Mouse (Mus musculus) forelimb bud, embryonic 11.5 days (tissue): ENCODE data around the gene Akap9.
A peak's percentile ranks its signal among the peaks of the same experiment; 100 is the strongest.
"Not testable (repeated sequence)": the region's sequence is repeated elsewhere in the genome, so short reads cannot be mapped to it uniquely, and the experiment has no call there.

ENCODE experiments used
- DNase-seq: peaks from one replicate; pipeline ENCODE4 v3.0.0-alpha.2; 2012; ENCODE audit warnings: low read depth, low spot score

Gene Akap9

DNA sequence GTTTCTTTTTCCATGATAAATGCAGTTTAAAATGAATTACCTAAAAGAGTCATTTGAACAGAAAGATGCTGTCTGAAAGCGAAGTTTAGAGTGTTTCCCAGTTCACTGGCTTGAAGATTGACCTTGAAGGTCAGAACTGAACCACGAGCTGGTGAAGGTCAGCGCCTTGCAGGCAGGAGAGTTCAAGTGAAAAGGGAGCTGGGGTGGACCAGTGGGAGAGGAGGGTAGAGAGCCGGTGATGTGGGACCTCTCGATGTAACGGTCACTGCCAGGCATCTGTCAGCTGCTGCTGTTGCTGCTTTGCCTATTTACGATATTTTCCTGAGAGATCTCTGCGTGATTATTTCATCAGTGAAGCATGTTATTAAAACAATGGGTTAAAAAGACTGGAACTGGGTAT lies 111.5 kb downstream of the Akap9 start:
- no peak for DNase-seq

- no peak for DNase-seq
These were observed 112.5 kb downstream of the Akap9 start for GRCm38 (mm10) chr5:4040372-4040771.

GRCm38 (mm10) chr5:4040922-4041321 lies 113.1 kb downstream of the Akap9 start:
- no peak for DNase-seq

- DNase-seq = no peak
These were observed 132.5 kb downstream of the Akap9 start for GRCm38 (mm10) chr5:4060313-4060712.

DNA sequence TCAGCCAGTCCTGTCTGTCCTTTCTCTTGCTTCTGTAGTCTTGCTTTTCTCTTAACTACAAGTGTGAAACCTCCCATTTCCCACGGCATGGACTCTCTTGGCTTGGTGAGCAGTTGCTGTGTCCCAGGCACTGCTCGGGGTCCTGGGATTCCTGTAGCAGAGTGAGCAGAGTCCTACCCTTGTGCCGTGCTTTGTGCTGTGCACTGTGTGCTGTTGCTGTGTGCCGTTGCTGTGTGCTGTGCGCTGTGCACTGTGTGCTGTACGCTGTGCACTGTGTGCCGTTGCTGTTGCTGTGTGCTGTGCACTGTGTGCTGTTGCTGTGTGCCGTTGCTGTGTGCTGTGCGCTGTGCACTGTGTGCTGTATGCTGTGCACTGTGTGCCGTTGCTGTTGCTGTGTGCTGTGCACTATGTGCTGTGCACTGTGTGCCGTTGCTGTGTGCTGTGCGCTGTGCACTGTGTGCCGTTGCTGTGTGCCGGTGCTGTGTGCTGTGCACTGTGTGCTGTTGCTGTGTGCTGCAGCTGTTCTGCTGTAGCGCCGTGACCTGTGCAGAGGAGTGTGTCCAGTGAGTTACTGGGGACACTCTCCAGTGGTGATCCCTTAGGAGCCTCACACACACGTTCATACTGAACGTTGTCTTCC lies 138.7 kb downstream of the Akap9 start:
- DNase-seq = no peak

- no peak for DNase-seq
These were observed 139.3 kb downstream of the Akap9 start for GRCm38 (mm10) chr5:4067203-4067602.

GRCm38 (mm10) chr5:4079086-4079485 lies 151.2 kb downstream of the Akap9 start:
- DNase-seq = no peak

DNA sequence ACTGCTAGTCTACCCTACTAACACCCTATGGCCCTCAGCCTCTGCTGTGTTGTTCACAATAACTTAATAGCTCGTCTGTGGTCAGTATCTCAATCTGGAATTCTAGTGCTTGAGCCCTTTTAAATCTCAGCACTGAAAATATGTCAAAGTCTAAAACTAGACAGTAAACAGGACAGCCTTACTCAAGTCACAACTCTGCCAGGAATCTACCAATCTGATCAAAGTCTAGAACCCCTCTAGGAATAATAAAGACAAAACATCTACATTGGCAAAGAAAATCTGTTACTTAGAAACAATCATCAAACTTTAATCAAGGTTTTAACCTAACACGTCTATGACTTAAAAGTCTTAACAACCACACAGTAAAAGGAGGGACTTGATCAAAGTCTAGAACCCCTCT lies 153.0 kb downstream of the Akap9 start:
- DNase-seq = no peak

DNA sequence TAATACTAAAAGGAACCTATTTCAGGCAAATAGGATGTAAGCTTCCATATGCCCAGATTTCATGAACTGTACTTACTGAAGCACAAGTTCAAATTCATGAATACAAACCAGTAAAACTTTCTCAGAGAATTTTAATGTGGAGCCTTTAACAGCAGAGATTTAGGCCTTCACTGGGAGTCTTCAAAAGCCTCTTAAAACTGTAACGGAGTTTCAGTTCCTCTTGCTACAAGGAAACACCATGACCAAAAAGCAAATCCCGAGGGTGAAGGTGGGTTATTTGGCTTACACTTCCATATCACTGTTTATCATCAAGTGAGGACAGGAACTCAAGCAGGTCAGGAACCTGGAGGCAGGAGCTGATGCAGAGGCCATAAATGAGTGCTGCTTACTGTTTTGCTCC lies 153.7 kb downstream of the Akap9 start:
- DNase-seq = no peak

DNA sequence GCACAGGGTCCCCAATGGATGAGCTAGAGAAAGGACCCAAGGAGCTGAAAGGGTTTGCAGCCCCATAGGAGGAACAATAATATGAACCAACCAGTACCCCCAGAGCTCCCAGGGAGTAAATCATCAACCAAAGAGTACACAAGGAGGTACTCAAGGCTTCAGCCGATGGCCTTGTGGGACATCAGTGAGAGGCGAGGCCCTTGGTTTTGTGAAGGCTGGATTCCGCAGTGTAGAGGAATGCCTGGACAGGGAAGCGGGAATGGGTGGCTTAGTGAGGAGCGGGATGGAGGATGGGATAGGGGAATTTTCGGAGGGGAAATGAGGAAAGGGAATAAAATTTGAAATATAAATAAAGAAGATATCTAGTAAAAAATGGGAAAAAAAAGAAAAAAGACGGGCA lies 157.1 kb downstream of the Akap9 start:
- DNase-seq = no peak

DNA sequence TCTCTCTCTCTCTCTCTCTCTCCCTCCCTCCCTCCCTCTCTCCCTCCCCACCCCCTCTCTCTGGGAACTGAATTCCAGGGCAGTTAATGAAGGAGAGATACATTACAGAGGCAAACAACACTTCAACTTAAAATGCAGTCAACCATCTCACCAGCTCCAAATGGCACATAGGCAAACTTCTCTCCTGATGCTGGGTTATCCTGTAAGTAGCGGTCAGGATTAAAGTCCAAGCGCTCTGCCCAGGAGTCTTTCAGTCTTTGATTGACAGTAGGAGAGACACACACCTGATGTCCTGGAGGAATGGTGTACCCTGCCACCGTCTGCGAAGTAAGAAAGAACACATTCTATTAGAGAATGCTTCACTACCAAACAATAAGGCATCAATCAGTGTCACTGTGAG lies 158.5 kb downstream of the Akap9 start:
- DNase-seq = no peak

- no peak for DNase-seq
These were observed 160.3 kb downstream of the Akap9 start for GRCm38 (mm10) chr5:4088190-4088589.

DNA sequence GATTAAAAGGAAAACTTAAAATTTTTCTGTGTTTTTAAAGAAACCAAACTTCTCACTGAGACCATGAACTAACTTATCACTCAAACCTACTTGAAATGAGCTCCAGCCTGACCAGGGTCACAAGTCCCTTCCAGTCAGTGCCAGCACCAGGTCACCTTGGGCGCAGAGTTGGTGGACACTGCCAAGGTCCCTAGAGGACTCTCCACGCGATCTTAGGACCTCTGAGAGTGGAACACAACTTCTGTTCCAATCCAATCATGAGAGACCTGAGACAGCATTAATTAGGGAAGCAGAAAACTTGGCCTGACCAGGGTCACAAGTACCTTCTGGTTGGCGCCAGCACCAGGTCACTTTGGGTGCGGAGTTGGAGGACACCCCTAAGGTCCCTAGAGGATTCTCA lies 166.6 kb downstream of the Akap9 start:
- DNase-seq = no peak

GRCm38 (mm10) chr5:4101031-4101430 lies 173.2 kb downstream of the Akap9 start:
- DNase-seq = no peak

DNA sequence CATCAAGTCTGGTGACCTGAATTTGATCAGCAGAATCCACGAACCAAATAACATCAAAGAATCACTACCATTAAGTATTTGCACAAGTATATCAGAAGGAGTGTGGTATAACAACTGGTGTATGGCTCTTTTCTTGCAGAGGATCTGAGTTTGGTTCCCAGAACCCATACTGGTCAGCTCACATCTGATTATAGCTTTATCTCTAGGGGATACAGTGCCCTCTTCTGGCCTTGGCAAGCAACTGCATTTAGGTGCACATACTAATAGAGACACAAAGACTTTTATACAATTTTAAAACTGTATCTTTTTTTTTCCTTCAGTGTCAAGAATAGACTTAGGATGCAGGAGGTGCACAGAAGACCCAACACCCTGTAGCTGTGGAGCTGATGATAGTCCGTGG lies 173.9 kb downstream of the Akap9 start:
- DNase-seq = no peak

- DNase-seq = no peak
These were observed 175.9 kb downstream of the Akap9 start for GRCm38 (mm10) chr5:4103626-4104340.

DNA sequence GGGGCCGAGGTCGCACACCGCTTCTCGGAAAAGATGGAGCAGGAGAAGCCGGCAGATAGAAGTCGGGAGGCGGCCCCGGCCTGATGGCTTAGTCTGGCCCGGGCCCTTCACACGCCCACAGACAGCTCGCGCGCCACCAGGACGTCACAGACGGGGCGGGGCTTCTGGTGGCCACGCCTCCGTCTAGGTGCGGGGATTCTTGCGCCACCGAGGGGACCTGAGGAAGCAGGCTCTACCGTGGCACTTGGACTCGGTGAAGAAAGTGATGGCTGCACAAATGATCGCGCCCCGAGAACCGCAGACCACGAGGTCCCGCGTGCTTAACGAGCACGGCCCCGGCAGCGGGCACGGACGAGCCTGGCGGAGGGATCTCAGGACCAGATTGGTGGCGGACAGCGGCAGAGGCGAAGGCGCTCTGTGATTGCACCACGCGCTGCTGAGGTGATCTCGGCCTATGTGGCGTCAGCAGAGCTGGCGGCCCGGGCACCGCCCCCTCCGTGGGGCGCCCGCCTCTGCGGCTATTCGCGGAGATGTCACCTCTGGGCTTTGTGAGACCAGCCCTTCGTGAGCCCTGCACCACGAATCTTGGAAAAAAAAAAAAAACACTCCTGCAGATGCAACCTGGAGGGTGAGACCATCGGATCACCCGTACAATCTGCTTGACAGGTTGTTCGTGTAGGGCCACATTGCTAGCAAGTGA lies 176.6 kb downstream of the Akap9 start, which contains the start of gene Cyp51:
Cyp51 (minus strand) TSS at position 406 of the 700 bp plus-strand sequence.
- peak; percentile 90 for DNase-seq

DNA sequence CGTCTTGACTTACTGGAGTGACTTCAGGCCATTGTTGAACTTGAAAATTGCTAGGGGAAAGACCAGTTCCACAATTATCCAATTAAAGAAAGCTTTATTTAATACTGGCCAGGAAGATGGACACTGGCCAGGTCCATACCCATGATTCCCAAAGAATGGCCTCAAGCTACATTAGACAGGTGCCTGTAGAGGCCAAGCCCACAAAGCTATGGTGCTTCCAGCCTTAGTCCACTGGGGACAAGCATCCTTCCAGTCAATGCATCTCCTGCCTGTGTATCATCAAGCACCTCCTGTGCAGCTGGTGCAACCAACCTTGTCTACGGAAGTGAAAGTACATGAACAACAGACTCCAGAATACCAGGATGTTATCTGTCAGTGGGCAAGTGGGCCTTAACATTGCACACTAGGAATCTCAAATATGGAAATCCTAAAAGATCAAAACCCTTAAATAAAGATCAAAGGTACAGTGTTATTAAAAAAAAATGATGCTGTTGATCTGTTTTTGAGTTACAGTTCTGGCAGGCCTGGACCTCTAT lies 177.9 kb downstream of the Akap9 start:
- no peak for DNase-seq

- DNase-seq = not testable (repeated sequence)
These were observed 179.2 kb downstream of the Akap9 start for GRCm38 (mm10) chr5:4107056-4107455.

- DNase-seq = no peak
These were observed 184.8 kb downstream of the Akap9 start for GRCm38 (mm10) chr5:4112570-4113098.
